Mouse (Mus musculus): Measurements from ENCODE around the gene Tbc1d2b. TPM values are rescaled to one million over a fixed set of nuclear protein-coding genes. Genes with fewer than 3 reads are reported as not detected.

The Tbc1d2b gene
- polyA plus RNA-seq, 1 experiment from 2014 or later: 6.9 TPM

Other genes starting within 250 kb of the Tbc1d2b start
- gene Ctsh, start 216.7 kb downstream of the Tbc1d2b start, polyA plus RNA-seq (2014; fragmentation: Nextera tagmentation; extraction: Ambion mirVana): 8.6 and 20.9 TPM in 2 replicates
- 616 and 659 TPM in 2 replicates for gene Morf4l1, start 156.0 kb downstream of the Tbc1d2b start, polyA plus RNA-seq (2014; fragmentation: Nextera tagmentation; extraction: Ambion mirVana)
- gene Adamts7, start 107.7 kb downstream of the Tbc1d2b start, polyA plus RNA-seq (2014; fragmentation: Nextera tagmentation; extraction: Ambion mirVana): 8.1 and 10.7 TPM in 2 replicates